Mouse (Mus musculus): Measurements from ENCODE around the gene Hmgcs2. TPM values are rescaled to one million over a fixed set of nuclear protein-coding genes. Genes with fewer than 3 reads are reported as not detected.

The Hmgcs2 gene
- 12.8 and 14.4 TPM in 2 replicates for polyA plus RNA-seq (2012; rRNA removed)

- 42% methylated on average over 14 of the region's 14 CpGs for WGBS
- DNase-seq = peak; percentile 23
- TF ChIP-seq POLR2A (IDR thresholded peaks at IDR 0.05; ENCODE audit: borderline replicate concordance, extremely low read depth, low read depth, low read length) (0 out of 2 replicates have a peak, but pooled peaks have one; percentile 17), CTCF (IDR thresholded peaks at IDR 0.05; ENCODE audit: insufficient read depth, low read length) (no peak)
- peak within 1 kb of the TSS; percentile 44 for H3K4me3 ChIP-seq (replicated peaks; ENCODE audit: extremely low read depth, low read depth, low read length)
- peaks cover 10% of the 10 kb centered on the region for H3K4me1 ChIP-seq (ENCODE audit: control insufficient read depth, insufficient read depth, low read length)
These were observed at the start of gene Hmgcs2 for GRCm38 (mm10) chr3:98280204-98280932. Gene Hmgcs2 (plus strand): TSS chr3:98280435.

GRCm38 (mm10) chr3:98233504-98233903 is 46.7 kb upstream of the Hmgcs2 start:
- Histone ChIP-seq H3K4me3 (replicated peaks; ENCODE audit: extremely low read depth, low read depth, low read length) (no peak overlapping the region), H3K4me1 (ENCODE audit: control insufficient read depth, insufficient read depth, low read length) (no peaks in the 10 kb centered on the region)
- no peak for TF ChIP-seq POLR2A (IDR thresholded peaks at IDR 0.05; ENCODE audit: borderline replicate concordance, extremely low read depth, low read depth, low read length)
- no peak for TF ChIP-seq CTCF (IDR thresholded peaks at IDR 0.05; ENCODE audit: insufficient read depth, low read length)
- DNase-seq = no peak

- 59% methylated on average over 6 of the region's 6 CpGs for WGBS
- Histone ChIP-seq H3K4me1 (ENCODE audit: control insufficient read depth, insufficient read depth, low read length) (no peaks in the 10 kb centered on the region), H3K4me3 (replicated peaks; ENCODE audit: extremely low read depth, low read depth, low read length) (no peak overlapping the region)
- TF ChIP-seq POLR2A (IDR thresholded peaks at IDR 0.05; ENCODE audit: borderline replicate concordance, extremely low read depth, low read depth, low read length) = no peak
- TF ChIP-seq CTCF (IDR thresholded peaks at IDR 0.05; ENCODE audit: insufficient read depth, low read length) = no peak
- DNase-seq = no peak
These were observed 44.0 kb upstream of the Hmgcs2 start for GRCm38 (mm10) chr3:98236266-98236665.

GRCm38 (mm10) chr3:98237240-98237639 is 43.0 kb upstream of the Hmgcs2 start:
- DNase-seq = no peak
- H3K4me3 ChIP-seq (replicated peaks; ENCODE audit: extremely low read depth, low read depth, low read length) = no peak overlapping the region
- 71% methylated on average over 5 of the region's 5 CpGs for WGBS
- TF ChIP-seq POLR2A (IDR thresholded peaks at IDR 0.05; ENCODE audit: borderline replicate concordance, extremely low read depth, low read depth, low read length) (no peak), CTCF (IDR thresholded peaks at IDR 0.05; ENCODE audit: insufficient read depth, low read length) (no peak)
- H3K4me1 ChIP-seq (ENCODE audit: control insufficient read depth, insufficient read depth, low read length) = no peaks in the 10 kb centered on the region

GRCm38 (mm10) chr3:98238150-98238549 is 42.1 kb upstream of the Hmgcs2 start:
- H3K4me1 ChIP-seq (ENCODE audit: control insufficient read depth, insufficient read depth, low read length) = no peaks in the 10 kb centered on the region
- H3K4me3 ChIP-seq (replicated peaks; ENCODE audit: extremely low read depth, low read depth, low read length) = no peak overlapping the region
- no peak for DNase-seq
- WGBS = 85% methylated on average over 3 of the region's 3 CpGs
- TF ChIP-seq POLR2A (IDR thresholded peaks at IDR 0.05; ENCODE audit: borderline replicate concordance, extremely low read depth, low read depth, low read length) (no peak), CTCF (IDR thresholded peaks at IDR 0.05; ENCODE audit: insufficient read depth, low read length) (no peak)

GRCm38 (mm10) chr3:98242051-98242450 is 38.2 kb upstream of the Hmgcs2 start:
- 75% methylated on average over 3 of the region's 3 CpGs for WGBS
- H3K4me3 ChIP-seq (replicated peaks; ENCODE audit: extremely low read depth, low read depth, low read length) = no peak overlapping the region
- DNase-seq = no peak
- no peak for TF ChIP-seq CTCF (IDR thresholded peaks at IDR 0.05; ENCODE audit: insufficient read depth, low read length)
- TF ChIP-seq POLR2A (IDR thresholded peaks at IDR 0.05; ENCODE audit: borderline replicate concordance, extremely low read depth, low read depth, low read length) = no peak
- H3K4me1 ChIP-seq (ENCODE audit: control insufficient read depth, insufficient read depth, low read length) = no peaks in the 10 kb centered on the region; the same call in 1 of the 2 replicates

- no peak for DNase-seq
- Histone ChIP-seq H3K4me3 (replicated peaks; ENCODE audit: extremely low read depth, low read depth, low read length) (no peak overlapping the region), H3K4me1 (ENCODE audit: control insufficient read depth, insufficient read depth, low read length) (no peaks in the 10 kb centered on the region; the same call in 1 of the 2 replicates)
- TF ChIP-seq CTCF (IDR thresholded peaks at IDR 0.05; ENCODE audit: insufficient read depth, low read length) (no peak), POLR2A (IDR thresholded peaks at IDR 0.05; ENCODE audit: borderline replicate concordance, extremely low read depth, low read depth, low read length) (no peak)
- WGBS = 65% methylated on average over 8 of the region's 8 CpGs
These were observed 37.7 kb upstream of the Hmgcs2 start for GRCm38 (mm10) chr3:98242458-98243037.

- Histone ChIP-seq H3K4me1 (ENCODE audit: control insufficient read depth, insufficient read depth, low read length) (no peaks in the 10 kb centered on the region; the same call in 1 of the 2 replicates), H3K4me3 (replicated peaks; ENCODE audit: extremely low read depth, low read depth, low read length) (no peak overlapping the region)
- no peak for DNase-seq
- WGBS = 24% methylated on average over 8 of the region's 8 CpGs
- TF ChIP-seq POLR2A (IDR thresholded peaks at IDR 0.05; ENCODE audit: borderline replicate concordance, extremely low read depth, low read depth, low read length) = no peak
- no peak for TF ChIP-seq CTCF (IDR thresholded peaks at IDR 0.05; ENCODE audit: insufficient read depth, low read length)
These were observed 34.3 kb upstream of the Hmgcs2 start for GRCm38 (mm10) chr3:98245892-98246291.

- Histone ChIP-seq H3K4me1 (ENCODE audit: control insufficient read depth, insufficient read depth, low read length) (no peaks in the 10 kb centered on the region; the same call in 1 of the 2 replicates), H3K4me3 (replicated peaks; ENCODE audit: extremely low read depth, low read depth, low read length) (no peak overlapping the region)
- TF ChIP-seq POLR2A (IDR thresholded peaks at IDR 0.05; ENCODE audit: borderline replicate concordance, extremely low read depth, low read depth, low read length) (no peak), CTCF (IDR thresholded peaks at IDR 0.05; ENCODE audit: insufficient read depth, low read length) (no peak)
- no peak for DNase-seq
- WGBS = 42% methylated on average over 7 of the region's 7 CpGs
These were observed 33.1 kb upstream of the Hmgcs2 start for GRCm38 (mm10) chr3:98246985-98247751.

Measured in lung, adult 2 months (tissue).